Mouse (Mus musculus) layer of hippocampus, adult 11-12 months (tissue): ENCODE results near the gene Dip2c.

Experiments
- DNase-seq: peaks from one replicate; pipeline ENCODE4 v3.0.0; 2022; ENCODE audit warnings: low spot score

Dip2c gene

GRCm38 (mm10) chr13:9424434-9424833, 148.1 kb downstream of the Dip2c start:
- DNase-seq = no peak

GRCm38 (mm10) chr13:9426267-9426666, 149.9 kb downstream of the Dip2c start:
- DNase-seq = no peak

- DNase-seq = no peak
Measured at GRCm38 (mm10) chr13:9426779-9427178, 150.5 kb downstream of the Dip2c start.

GRCm38 (mm10) chr13:9429884-9430283, 153.6 kb downstream of the Dip2c start:
- no peak for DNase-seq

GRCm38 (mm10) chr13:9430724-9431123, 154.4 kb downstream of the Dip2c start:
- no peak for DNase-seq

GRCm38 (mm10) chr13:9431441-9431840, 155.1 kb downstream of the Dip2c start:
- no peak for DNase-seq

- no peak for DNase-seq
Measured at GRCm38 (mm10) chr13:9443066-9443465, 166.7 kb downstream of the Dip2c start.

GRCm38 (mm10) chr13:9445533-9446294, 169.4 kb downstream of the Dip2c start:
- no peak for DNase-seq

GRCm38 (mm10) chr13:9446448-9447115, 170.3 kb downstream of the Dip2c start:
- DNase-seq = no peak

GRCm38 (mm10) chr13:9450276-9450675, 173.9 kb downstream of the Dip2c start:
- DNase-seq = no peak

- DNase-seq = no peak
Measured at GRCm38 (mm10) chr13:9451952-9452351, 175.6 kb downstream of the Dip2c start.

GRCm38 (mm10) chr13:9454426-9455177, 178.3 kb downstream of the Dip2c start:
- DNase-seq = no peak

- no peak for DNase-seq
Measured at GRCm38 (mm10) chr13:9455979-9456378, 179.7 kb downstream of the Dip2c start.

GRCm38 (mm10) chr13:9457420-9458308, 181.3 kb downstream of the Dip2c start:
- no peak for DNase-seq

- DNase-seq = no peak
Measured at GRCm38 (mm10) chr13:9464457-9464856, 188.1 kb downstream of the Dip2c start.

GRCm38 (mm10) chr13:9467216-9467615, 190.9 kb downstream of the Dip2c start:
- peak; percentile 74 for DNase-seq

- DNase-seq = no peak
Measured at GRCm38 (mm10) chr13:9473383-9473782, 197.1 kb downstream of the Dip2c start.

- DNase-seq = no peak
Measured at GRCm38 (mm10) chr13:9481722-9482121, 205.4 kb downstream of the Dip2c start.

- DNase-seq = no peak
Measured at GRCm38 (mm10) chr13:9489696-9490095, 213.4 kb downstream of the Dip2c start.

- DNase-seq = no peak
Measured at GRCm38 (mm10) chr13:9494726-9495125, 218.4 kb downstream of the Dip2c start.

GRCm38 (mm10) chr13:9504118-9504856, 228.0 kb downstream of the Dip2c start:
- DNase-seq = no peak
